Mouse (Mus musculus): ENCODE results near the gene Gnl1. TPM values are rescaled to one million over a fixed set of nuclear protein-coding genes. Genes with fewer than 3 reads are reported as not detected.
A peak's percentile ranks its signal among the peaks of the same experiment; 100 is the strongest.
"Not testable (repeated sequence)": the region's sequence is repeated elsewhere in the genome, so short reads cannot be mapped to it uniquely, and the experiment has no call there.

Gene Gnl1
- total RNA-seq, 2 experiments from 2014 or later, result 19.8 to 20.9 TPM

DNA sequence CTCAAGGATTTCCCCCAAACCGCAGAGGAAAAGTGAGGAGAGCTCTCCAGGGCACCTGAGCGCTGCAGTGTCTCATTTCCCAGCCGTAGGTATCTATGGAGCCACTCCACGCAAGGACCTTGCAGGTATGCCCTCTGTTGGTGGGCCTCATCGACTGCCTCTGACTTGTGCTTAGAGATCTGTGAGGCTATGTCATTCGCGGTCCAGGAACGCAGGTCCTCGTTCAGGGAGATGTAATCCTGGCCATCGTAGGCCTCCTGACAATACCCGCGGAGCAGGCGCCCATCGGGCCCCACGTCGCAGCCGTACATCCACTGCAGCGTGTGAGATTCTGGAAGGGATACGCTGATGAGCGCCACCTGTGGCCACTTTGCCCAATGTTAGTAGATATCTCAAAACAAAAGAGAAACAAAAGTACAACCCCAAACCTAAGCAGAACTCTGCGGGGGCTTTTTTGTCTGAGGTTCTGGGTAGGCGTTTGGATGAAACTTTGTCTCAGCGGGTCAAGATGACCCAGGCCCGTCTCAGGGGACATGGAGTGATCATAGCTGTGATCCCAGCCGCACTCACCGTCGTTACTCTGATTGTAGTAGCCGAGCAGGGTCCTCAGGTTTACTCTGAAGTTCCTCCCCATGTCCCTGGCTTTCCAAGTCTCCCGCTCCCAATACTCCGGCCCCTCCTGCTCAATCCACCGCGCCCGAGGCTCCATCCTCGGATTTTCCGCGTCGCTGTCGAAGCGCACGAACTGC is 52.1 kb downstream of the Gnl1 start:
- Histone ChIP-seq H3K4me3 (peak overlapping the region; percentile 90), H3K27ac (peak overlapping the region; percentile 86)
- peak; percentile 41 for DNase-seq
- intact Hi-C loops (cut with DNase I), result not testable (repeated sequence)
- TF ChIP-seq CTCF (IDR thresholded peaks at IDR 0.05), result peak; percentile 61

DNA sequence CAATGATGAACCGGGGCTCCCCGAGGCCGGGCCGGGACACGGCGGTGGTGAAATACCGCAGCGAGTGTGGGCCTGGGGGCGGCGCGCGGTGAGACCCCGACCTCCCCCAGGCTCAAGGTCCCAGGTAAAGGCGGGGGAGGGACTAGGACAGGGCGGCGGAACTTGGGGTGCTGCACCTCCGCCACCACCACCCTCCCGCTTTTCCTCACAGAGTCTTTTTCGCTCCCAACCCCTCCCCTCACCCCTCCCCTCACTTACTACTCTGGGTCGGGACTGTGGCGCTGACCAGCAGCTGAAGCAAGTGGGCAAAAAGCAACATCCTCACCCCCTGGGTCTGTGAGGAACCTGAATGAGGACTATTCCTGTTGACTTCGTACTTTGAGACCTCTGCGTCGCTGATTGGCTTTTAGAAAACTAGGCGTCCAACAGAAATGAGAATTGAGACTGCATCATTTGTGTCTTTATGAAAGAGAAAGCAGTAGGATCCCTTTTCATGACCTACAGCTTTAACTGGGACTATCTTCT is 52.8 kb downstream of the Gnl1 start, which contains the start of gene H2-T23:
Gene H2-T23, minus strand, starts transcription at position 505 of the 525 bp plus-strand sequence.
- DNase-seq, result peak; percentile 47
- Histone ChIP-seq H3K4me3 (peak within 1 kb of the TSS; percentile 90), H3K27ac (peak within 1 kb of the TSS; percentile 86)
- intact Hi-C loops (cut with DNase I), result not testable (repeated sequence)

DNA sequence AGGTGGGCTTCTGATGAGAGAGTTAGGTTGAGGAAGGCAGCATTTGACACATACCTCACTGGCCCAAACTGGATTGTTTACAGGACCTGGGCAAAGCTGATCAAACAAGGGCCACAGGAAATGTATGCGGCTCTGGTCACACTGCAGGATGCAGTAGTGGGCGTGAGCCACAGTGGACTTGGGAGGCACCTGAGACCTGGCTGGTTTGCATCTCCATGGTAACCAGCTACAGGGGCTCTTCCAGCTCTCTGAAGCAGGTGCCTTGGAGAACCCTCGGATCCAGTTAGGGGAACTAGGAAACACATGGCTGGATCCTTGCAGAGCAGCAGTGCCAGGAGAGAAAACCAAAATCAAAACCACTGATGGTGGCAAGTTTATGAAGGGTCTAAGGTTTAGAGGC is 54.9 kb downstream of the Gnl1 start:
- DNase-seq; H3K4me3 ChIP-seq; H3K27ac ChIP-seq; intact Hi-C loops (cut with DNase I): not testable (repeated sequence)

DNA sequence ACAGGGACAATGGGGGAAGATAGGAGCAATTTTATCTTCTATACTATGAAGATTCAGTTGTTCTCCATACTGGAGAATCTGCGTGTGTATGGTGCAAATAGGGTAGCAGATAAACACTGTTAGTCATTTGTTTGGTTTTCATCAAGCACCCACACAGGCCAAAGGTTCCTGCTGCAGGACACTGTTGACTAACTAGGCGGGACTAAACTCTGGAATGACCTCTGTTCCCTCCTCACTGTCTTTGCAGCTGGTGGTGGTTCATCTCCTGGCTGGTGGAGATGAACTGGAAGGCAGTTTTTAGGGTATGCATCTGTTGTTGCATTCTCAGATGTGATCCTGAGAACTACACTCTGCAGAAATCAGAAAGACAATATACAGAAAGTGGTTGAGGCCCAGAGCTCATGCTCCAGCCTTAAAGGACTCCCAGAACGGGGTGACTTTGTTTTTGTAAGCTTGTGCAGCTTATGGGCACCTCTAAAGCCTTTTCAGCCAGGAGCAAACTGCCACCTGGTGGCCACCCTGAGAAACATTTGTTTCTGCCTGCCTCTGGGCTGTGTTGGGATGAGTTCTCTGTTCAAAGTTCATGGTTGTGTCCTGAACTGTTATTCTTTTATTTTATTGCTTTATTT is 55.5 kb downstream of the Gnl1 start:
- not testable (repeated sequence) for H3K4me3 ChIP-seq, H3K27ac ChIP-seq
- DNase-seq, result peak; percentile 72
- intact Hi-C loops (cut with DNase I), result loop anchor here (1.0 kb wide), 1 partner anchor 38 kb away; no protein-coding TSS in a partner anchor
- peak; percentile 73 for TF ChIP-seq CTCF (IDR thresholded peaks at IDR 0.05)

DNA sequence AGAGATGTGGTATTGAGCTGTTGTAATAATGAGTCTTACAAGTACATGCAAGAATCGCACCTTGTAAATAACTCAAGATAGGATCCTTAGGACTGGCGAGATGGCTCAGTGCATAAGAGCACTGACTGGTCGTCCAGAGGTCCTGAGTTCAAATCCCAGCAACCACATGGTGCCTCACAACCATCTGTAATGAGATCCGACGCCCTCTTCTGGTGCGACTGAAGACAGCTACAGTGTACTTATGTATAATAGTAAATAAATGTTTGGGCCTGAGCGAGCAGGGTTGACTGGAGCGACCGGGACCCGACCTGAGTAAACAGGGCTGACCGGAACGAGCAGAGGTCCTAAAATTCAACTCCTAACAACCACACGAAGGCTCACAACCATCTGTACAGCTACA is 56.5 kb downstream of the Gnl1 start:
- intact Hi-C loops (cut with DNase I); H3K27ac ChIP-seq; H3K4me3 ChIP-seq; DNase-seq: not testable (repeated sequence)

Small RNA genes within 50 kb of the gene (microRNA-seq; reads per million reads assigned to microRNA genes)
- gene Mir877, result 31.8 reads per million, percentile 24 among the genes with 10 or more reads in this experiment

Other genes with a start within 250 kb of the Gnl1 start
- 1 to 10 TPM; 4.4 to 8.6 TPM for gene Ier3, start 158.2 kb upstream of the Gnl1 start, total RNA-seq (2021)
- 10 to 100 TPM; 45.4 to 50.9 TPM for gene Flot1, start 156.6 kb upstream of the Gnl1 start, total RNA-seq (2021)
- 10 to 100 TPM; 29.7 to 40.0 TPM for gene Tubb5, start 141.5 kb upstream of the Gnl1 start, total RNA-seq (2021)
- gene Mdc1, start 138.3 kb upstream of the Gnl1 start, total RNA-seq (2021), result 1 to 10 TPM; 3.6 to 4.4 TPM
- gene Nrm, start 118.5 kb upstream of the Gnl1 start, total RNA-seq (2021), result under 1 TPM; 0.82 to 0.86 TPM
- gene Ppp1r18, start 114.3 kb upstream of the Gnl1 start, total RNA-seq (2021), result 1 to 10 TPM; 3.9 to 7.9 TPM
- gene Dhx16, start 100.0 kb upstream of the Gnl1 start, total RNA-seq (2021), result 10 to 100 TPM; 13.2 to 16.2 TPM
- gene 2310061I04Rik, start 82.4 kb upstream of the Gnl1 start, total RNA-seq (2021), result 10 to 100 TPM; 73.0 to 78.4 TPM
- gene Atat1, start 69.8 kb upstream of the Gnl1 start, total RNA-seq (2021), result 1 to 10 TPM; 2.8 to 4.2 TPM
- 10 to 100 TPM; 58.6 to 65.4 TPM for gene Mrps18b, start 63.5 kb upstream of the Gnl1 start, total RNA-seq (2021)
- 10 to 100 TPM; 15.6 to 34.8 TPM for gene Ppp1r10, start 63.4 kb upstream of the Gnl1 start, total RNA-seq (2021)
- 10 to 100 TPM; 72.1 to 74.9 TPM for gene Abcf1, start 10.1 kb upstream of the Gnl1 start, total RNA-seq (2021)
- gene Prr3, start 385 bp downstream of the Gnl1 start, total RNA-seq (2021), result 1 to 10 TPM; 2.6 to 2.8 TPM
- gene H2-T24, start 40.7 kb downstream of the Gnl1 start, total RNA-seq (2021), result 1 to 10 TPM; 2.0 to 2.5 TPM
- gene H2-T23, start 53.0 kb downstream of the Gnl1 start, total RNA-seq (2021), result 1 to 10 TPM; 6.3 to 9.2 TPM
- gene H2-T22, start 62.9 kb downstream of the Gnl1 start, total RNA-seq (2021), result 1 to 10 TPM; 8.8 to 9.7 TPM
- not detected for gene Gm6034, start 63.1 kb downstream of the Gnl1 start, total RNA-seq (2021)
- 1 to 10 TPM; 1.5 to 2.1 TPM for gene Gm11127, start 78.5 kb downstream of the Gnl1 start, total RNA-seq (2021)
- not detected for gene Gm19684, start 141.8 kb downstream of the Gnl1 start, total RNA-seq (2021)
- not detected for gene Gm7030, start 149.6 kb downstream of the Gnl1 start, total RNA-seq (2021)
- gene Gm8909, start 188.7 kb downstream of the Gnl1 start, total RNA-seq (2021), result not detected
- not detected for gene H2-T3, start 210.4 kb downstream of the Gnl1 start, total RNA-seq (2021)